Mouse (Mus musculus) forebrain, embryonic 12.5 days (tissue): Measurements from ENCODE around the gene Dot1l. TPM values are rescaled to one million over a fixed set of nuclear protein-coding genes. Genes with fewer than 3 reads are reported as not detected.
"Not testable (repeated sequence)": the region's sequence is repeated elsewhere in the genome, so short reads cannot be mapped to it uniquely, and the experiment has no call there.

Experiments
- ATAC-seq: fragments of 200-750 bp; cut with Nextera tagmentation; 2 replicates; pipeline ENCODE4 v1.8.0; 2017; ENCODE audit warnings: moderate TSS enrichment; ENCODE audit not compliant: low FRiP score
- H3K27ac ChIP-seq: fragments of 300-500 bp; sonication (generic); 2 replicates; pipeline ENCODE4 v1.5.1; 2016; ENCODE audit warnings: mild to moderate bottlenecking
- H3K27me3 ChIP-seq: fragments of 300-500 bp; sonication (generic); 2 replicates; pipeline ENCODE4 v1.6.1; 2016; ENCODE audit warnings: mild to moderate bottlenecking
- H3K36me3 ChIP-seq: fragments of 300-500 bp; sonication (generic); replicated peaks from 2 replicates; pipeline ENCODE4 v1.6.1; 2016; ENCODE audit warnings: mild to moderate bottlenecking
- H3K4me1 ChIP-seq: fragments of 300-500 bp; sonication (generic); 2 replicates; pipeline ENCODE4 v1.6.1; 2016
- H3K4me2 ChIP-seq: fragments of 300-500 bp; sonication (generic); 2 replicates; pipeline ENCODE4 v1.6.1; 2016; ENCODE audit warnings: mild to moderate bottlenecking, moderate library complexity
- H3K4me3 ChIP-seq: fragments of 300-500 bp; sonication (generic); replicated peaks from 2 replicates; pipeline ENCODE4 v1.5.1; 2016; ENCODE audit warnings: mild to moderate bottlenecking
- H3K9ac ChIP-seq: fragments of 300-500 bp; sonication (generic); 2 replicates; pipeline ENCODE4 v1.6.1; 2016; ENCODE audit warnings: mild to moderate bottlenecking
- H3K9me3 ChIP-seq: fragments of 300-500 bp; sonication (generic); 2 replicates; pipeline ENCODE4 v1.6.1; 2016
- WGBS: fragments of 180-500 bp; shearing (Covaris S2); methylation state at CpG from one replicate; pipeline ENCODE4 v1.1.7; 2016; 5-methylcytosine and 5-hydroxymethylcytosine counted together
- polyA plus RNA-seq: library from polyadenylated mRNA; unstranded; fragments of >200 nt; fragmentation: Nextera tagmentation; extraction: Ambion mirVana; gene quantifications from 2 replicates; pipeline ENCODE4 v1.2.1, GENCODE M21; 2016

Dot1l gene
- polyA plus RNA-seq, 1 experiment from 2014 or later: 28.2 TPM

DNA sequence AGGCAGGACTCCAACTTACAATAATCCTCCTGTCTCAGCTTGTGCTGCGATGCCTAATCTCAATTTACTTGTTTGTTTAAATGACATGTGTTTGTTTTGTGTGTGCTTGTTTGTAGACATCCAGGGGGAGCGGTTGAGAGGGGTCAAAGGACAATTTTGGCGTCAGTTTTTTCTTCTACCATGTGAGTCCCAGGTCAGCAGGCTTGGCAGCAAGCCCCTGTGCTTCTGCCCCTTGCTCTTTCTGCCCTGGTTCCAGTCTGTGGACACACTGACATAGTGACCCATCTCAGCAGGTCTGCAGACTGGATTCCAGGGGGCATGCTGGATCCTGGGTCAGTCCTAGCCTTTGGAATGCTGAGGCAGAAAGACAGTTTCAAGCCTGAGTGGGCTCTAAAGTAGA, 64.4 kb downstream of the Dot1l start:
- no peak for ATAC-seq
- Histone ChIP-seq H3K36me3 (no peaks in the 10 kb centered on the region), H3K9me3 (no peaks in the 10 kb centered on the region), H3K27me3 (no peaks in the 10 kb centered on the region), H3K27ac (no peak overlapping the region), H3K4me2 (no peak overlapping the region), H3K9ac (no peak overlapping the region), H3K4me1 (no peaks in the 10 kb centered on the region), H3K4me3 (no peak overlapping the region)
- 64% methylated on average over 3 of the region's 3 CpGs for WGBS

DNA sequence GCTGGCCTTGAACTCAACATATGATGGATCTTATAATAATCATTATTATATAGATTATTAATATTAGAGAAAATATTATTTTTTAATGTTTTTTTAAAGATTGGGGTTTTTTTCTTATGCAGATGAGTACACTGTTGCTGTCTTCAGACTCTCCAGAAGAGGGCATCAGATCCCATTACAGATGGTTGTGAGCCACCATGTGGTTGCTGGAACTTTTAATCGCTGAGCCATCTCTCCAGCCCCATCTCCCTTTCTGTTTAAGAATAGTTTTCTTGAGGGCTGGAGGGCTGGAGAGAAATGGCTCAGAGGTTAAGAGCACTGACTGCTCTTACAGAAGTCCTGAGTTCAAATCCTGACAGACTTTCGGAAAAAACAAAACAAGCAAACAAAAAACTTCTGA, 67.0 kb downstream of the Dot1l start:
- Histone ChIP-seq H3K4me2 (no peak overlapping the region), H3K4me1 (peaks cover 4% of the 10 kb centered on the region; the same call in 1 of the 2 replicates), H3K9ac (no peak overlapping the region), H3K27ac (no peak overlapping the region), H3K27me3 (no peaks in the 10 kb centered on the region), H3K4me3 (no peak overlapping the region), H3K36me3 (no peaks in the 10 kb centered on the region), H3K9me3 (no peaks in the 10 kb centered on the region)
- 47% methylated on average over 2 of the region's 2 CpGs for WGBS
- no peak for ATAC-seq

- Histone ChIP-seq H3K27me3 (no peaks in the 10 kb centered on the region), H3K4me3 (no peak overlapping the region), H3K36me3 (no peaks in the 10 kb centered on the region), H3K9ac (no peak overlapping the region), H3K4me1 (peaks cover 7% of the 10 kb centered on the region), H3K27ac (no peak overlapping the region), H3K9me3 (no peaks in the 10 kb centered on the region), H3K4me2 (no peak overlapping the region)
- 85% methylated on average over 5 of the region's 5 CpGs for WGBS
- ATAC-seq: no peak
Measured at GRCm38 (mm10) chr10:80822528-80822927, 67.5 kb downstream of the Dot1l start.

DNA sequence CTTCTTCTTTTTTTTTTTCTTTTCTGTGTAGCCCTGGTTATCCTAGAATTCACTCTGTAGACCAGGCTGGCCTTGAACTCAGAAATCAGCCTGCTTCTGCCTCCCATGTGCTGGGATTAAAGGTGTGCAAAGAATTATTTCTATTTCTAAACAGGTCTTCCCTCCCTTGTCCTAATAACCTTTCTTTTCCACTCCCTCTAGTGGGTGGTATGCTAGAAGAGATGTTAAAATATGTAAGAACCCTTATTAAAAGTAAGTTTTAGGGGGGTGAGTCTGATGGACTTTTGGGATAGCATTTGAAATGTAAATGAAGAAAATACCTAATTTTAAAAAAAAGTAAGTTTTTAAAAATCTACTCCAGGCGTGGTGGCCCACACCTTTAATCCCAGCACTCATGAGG, 68.3 kb downstream of the Dot1l start:
- ATAC-seq: no peak
- H3K4me1 ChIP-seq: peaks cover 15% of the 10 kb centered on the region
- H3K27ac ChIP-seq: no peak overlapping the region
- H3K9ac ChIP-seq: no peak overlapping the region
- H3K9me3 ChIP-seq: no peaks in the 10 kb centered on the region
- WGBS: 90% methylated on average over 1 of the region's 1 CpGs
- no peak overlapping the region for H3K4me2 ChIP-seq
- H3K27me3 ChIP-seq: no peaks in the 10 kb centered on the region
- H3K4me3 ChIP-seq: no peak overlapping the region
- peaks cover under 1% of the 10 kb centered on the region; the same call in 1 of the 2 replicates for H3K36me3 ChIP-seq

GRCm38 (mm10) chr10:80823847-80824643, 69.0 kb downstream of the Dot1l start:
- Histone ChIP-seq H3K4me3 (no peak overlapping the region), H3K4me2 (no peak overlapping the region), H3K4me1 (peaks cover 19% of the 10 kb centered on the region), H3K9me3 (no peaks in the 10 kb centered on the region), H3K27me3 (no peaks in the 10 kb centered on the region), H3K36me3 (peaks cover 6% of the 10 kb centered on the region), H3K27ac (no peak overlapping the region), H3K9ac (no peak overlapping the region)
- WGBS: 74% methylated on average over 8 of the region's 8 CpGs
- ATAC-seq: no peak

GRCm38 (mm10) chr10:80824827-80825226, 69.8 kb downstream of the Dot1l start:
- Histone ChIP-seq H3K4me3 (no peak overlapping the region), H3K27me3 (no peaks in the 10 kb centered on the region), H3K9ac (no peak overlapping the region), H3K9me3 (no peaks in the 10 kb centered on the region), H3K27ac (no peak overlapping the region), H3K4me1 (peaks cover 26% of the 10 kb centered on the region), H3K4me2 (no peak overlapping the region), H3K36me3 (peaks cover 14% of the 10 kb centered on the region)
- 80% methylated on average over 2 of the region's 2 CpGs for WGBS
- no peak for ATAC-seq

DNA sequence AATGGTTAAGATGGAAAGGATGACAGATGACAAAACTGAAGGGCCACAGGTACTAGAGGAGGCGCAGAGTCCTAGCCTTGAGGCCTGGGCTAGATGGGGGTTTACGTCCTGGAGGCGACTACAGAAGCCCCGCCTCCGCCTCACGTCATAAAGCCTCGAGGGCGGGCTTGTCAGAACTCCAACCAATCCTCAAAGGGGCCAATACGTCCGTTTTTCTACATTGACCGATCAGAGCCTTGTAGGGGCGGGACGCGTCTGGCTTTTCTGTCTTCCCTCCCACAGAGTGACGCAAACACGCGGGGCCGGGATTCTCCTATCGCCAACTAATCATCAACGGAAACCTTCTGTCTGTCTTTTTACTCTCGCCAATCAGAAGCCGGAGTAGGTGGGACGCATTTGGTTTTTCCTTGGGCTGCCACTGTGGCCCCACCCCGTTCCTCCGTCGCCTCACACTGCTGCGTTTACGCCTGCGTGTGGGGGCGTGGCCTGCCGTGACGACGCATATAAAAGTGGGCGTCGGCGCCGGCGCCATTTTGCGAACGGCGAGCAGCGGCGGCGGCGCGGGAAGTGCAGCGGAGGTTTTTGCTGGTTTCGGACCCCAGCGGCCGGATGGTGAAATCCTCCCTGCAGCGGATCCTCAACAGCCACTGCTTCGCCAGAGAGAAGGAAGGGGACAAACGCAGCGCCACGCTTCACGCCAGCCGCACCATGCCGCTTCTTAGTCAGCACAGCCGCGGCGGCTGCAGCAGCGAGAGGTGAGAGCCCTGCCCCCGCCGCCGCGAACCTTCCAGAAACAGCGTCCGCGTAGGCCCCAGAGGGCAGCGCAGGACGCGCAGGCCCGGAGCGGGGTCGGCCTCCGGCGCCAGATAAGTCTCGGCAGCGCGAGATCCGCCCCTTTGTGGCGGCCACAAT, 71.4 kb downstream of the Dot1l start, which contains the start of gene Oaz1:
Gene Oaz1 (plus strand): TSS at position 506 of the 912 bp plus-strand sequence.
- H3K4me2 ChIP-seq: peak within 1 kb of the TSS; percentile 99
- H3K27me3 ChIP-seq: no peaks in the 10 kb centered on the region
- peak within 1 kb of the TSS; percentile 94 for H3K27ac ChIP-seq
- peak; percentile 97 for ATAC-seq
- H3K4me1 ChIP-seq: peaks cover 42% of the 10 kb centered on the region
- peak within 1 kb of the TSS; percentile 85 for H3K4me3 ChIP-seq
- peaks cover 18% of the 10 kb centered on the region for H3K36me3 ChIP-seq
- no peaks in the 10 kb centered on the region for H3K9me3 ChIP-seq
- under 1% methylated on average over 79 of the region's 82 CpGs for WGBS
- peak within 1 kb of the TSS; percentile 94 for H3K9ac ChIP-seq

- no peaks in the 10 kb centered on the region for H3K9me3 ChIP-seq
- peaks cover 45% of the 10 kb centered on the region for H3K4me1 ChIP-seq
- H3K27me3 ChIP-seq: no peaks in the 10 kb centered on the region
- H3K9ac ChIP-seq: peak overlapping the region; percentile 94
- H3K4me2 ChIP-seq: peak overlapping the region; percentile 99
- peak overlapping the region; percentile 94 for H3K27ac ChIP-seq
- WGBS: 8% methylated on average over 29 of the region's 29 CpGs
- H3K36me3 ChIP-seq: peaks cover 18% of the 10 kb centered on the region
- peak overlapping the region; percentile 85 for H3K4me3 ChIP-seq
- no peak for ATAC-seq
Measured at GRCm38 (mm10) chr10:80827063-80827869, 72.3 kb downstream of the Dot1l start.

- H3K9ac ChIP-seq: peak overlapping the region; percentile 94
- H3K9me3 ChIP-seq: no peaks in the 10 kb centered on the region
- H3K27me3 ChIP-seq: no peaks in the 10 kb centered on the region
- H3K4me3 ChIP-seq: peak overlapping the region; percentile 85
- H3K36me3 ChIP-seq: peaks cover 18% of the 10 kb centered on the region
- 83% methylated on average over 10 of the region's 10 CpGs for WGBS
- H3K4me1 ChIP-seq: peaks cover 51% of the 10 kb centered on the region
- peak overlapping the region; percentile 99 for H3K4me2 ChIP-seq
- no peak for ATAC-seq
- H3K27ac ChIP-seq: no peak overlapping the region
Measured at GRCm38 (mm10) chr10:80827870-80828420, 72.9 kb downstream of the Dot1l start.

GRCm38 (mm10) chr10:80828587-80828986, 73.6 kb downstream of the Dot1l start:
- peak overlapping the region; percentile 99 for H3K4me2 ChIP-seq
- not testable (repeated sequence) for H3K27ac ChIP-seq, H3K9me3 ChIP-seq, ATAC-seq, H3K27me3 ChIP-seq, H3K9ac ChIP-seq
- H3K4me1 ChIP-seq: peaks cover 52% of the 10 kb centered on the region
- peaks cover 18% of the 10 kb centered on the region for H3K36me3 ChIP-seq
- peak overlapping the region; percentile 85; the same call in 1 of the 2 replicates for H3K4me3 ChIP-seq
- WGBS: 84% methylated on average over 9 of the region's 9 CpGs

DNA sequence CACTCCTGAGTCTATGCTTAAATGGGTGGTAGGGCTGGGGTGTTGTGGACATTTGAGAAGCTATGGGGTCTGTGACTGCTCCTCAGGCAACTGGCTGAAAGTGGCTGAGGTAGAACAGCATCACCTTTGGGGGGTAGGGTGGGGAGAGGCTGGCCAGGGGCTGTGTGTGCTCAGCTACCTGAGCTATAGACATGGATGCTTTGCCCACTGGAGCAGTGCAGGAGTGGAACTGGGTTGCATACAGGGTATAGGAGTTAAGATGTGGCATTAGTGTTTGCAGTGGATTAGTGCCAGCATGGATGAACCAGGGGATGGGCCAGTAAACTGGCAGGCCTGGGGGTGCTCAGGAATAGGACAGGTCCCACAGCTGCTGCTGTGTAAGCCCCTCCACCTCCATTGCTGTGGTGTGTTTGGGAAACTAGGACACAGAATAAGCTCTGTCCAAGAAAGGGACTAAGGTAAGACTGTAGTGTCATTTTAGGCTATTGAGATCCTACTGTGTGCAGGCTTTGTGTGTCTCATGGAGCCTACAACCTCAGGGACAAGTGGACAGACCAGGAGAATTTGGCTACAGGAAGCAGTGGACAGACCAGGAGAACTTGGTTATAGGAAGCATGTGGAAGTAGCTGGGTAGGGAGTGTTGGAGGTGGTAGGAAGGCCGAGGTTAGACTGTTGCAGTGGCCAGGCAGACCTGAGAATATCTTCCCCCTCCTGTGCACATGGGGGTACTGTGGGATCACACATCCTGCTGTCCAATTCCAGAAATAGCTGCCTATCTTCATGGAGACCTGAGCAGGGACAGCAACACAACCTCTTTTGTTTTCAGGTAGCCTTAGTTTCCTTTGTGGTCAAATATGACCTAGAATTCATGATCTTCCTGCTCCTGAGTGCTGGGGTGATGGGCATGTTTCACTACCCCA, 74.6 kb downstream of the Dot1l start:
- no peak for ATAC-seq
- Histone ChIP-seq H3K27ac (no peak overlapping the region), H3K27me3 (peaks cover 15% of the 10 kb centered on the region), H3K4me3 (no peak overlapping the region), H3K9me3 (no peaks in the 10 kb centered on the region), H3K4me2 (no peak overlapping the region), H3K4me1 (peaks cover 52% of the 10 kb centered on the region), H3K36me3 (peaks cover 18% of the 10 kb centered on the region), H3K9ac (no peak overlapping the region)
- WGBS: 75% methylated on average over 1 of the region's 1 CpGs
